Mouse (Mus musculus) testis, adult 2 months (tissue): ENCODE measurements at regions not wholly inside any gene's neighbourhood (a gene's known extent, or its start where the extent isn't known, plus 50 kb on each side); places are given as distances from the start of the nearest gene placed in this dataset.

Experiments used
- CTCF ChIP-seq: fragments of 200-500 bp; IDR thresholded peaks from 2 replicates; pipeline ENCODE4 v1.5.1; 2012; ENCODE audit warnings: low read depth, mild to moderate bottlenecking, inconsistent platforms, low read length, moderate library complexity; ENCODE audit not compliant: control insufficient read depth, insufficient read depth, insufficient replicate concordance
- POLR2A ChIP-seq: fragments of 200-500 bp; IDR thresholded peaks from 2 replicates; pipeline ENCODE4 v1.6.1; 2012; ENCODE audit warnings: low read depth, mild to moderate bottlenecking, inconsistent platforms, low read length, moderate library complexity; ENCODE audit not compliant: control insufficient read depth

DNA sequence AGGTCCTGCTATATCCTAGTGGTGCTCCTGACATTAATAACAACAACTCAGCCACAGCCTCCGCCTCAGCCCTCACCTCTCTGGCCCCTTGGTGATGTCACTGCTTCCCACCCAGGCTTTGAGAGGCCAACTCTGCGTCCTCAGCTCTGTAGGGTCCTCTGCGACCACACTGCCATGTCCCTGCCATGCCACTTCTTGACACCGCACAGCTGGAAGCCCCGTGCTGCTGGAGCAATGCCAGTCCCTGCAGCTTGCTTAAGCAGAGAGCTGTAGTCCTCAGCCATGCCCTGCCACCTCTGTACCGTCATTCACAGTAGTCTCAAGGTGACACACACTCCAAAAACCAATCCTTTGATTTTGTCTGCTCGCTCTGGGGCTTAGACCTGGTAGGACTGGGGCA lies 101.3 kb downstream of the Pdgfra start:
- TF ChIP-seq POLR2A (no peak), CTCF (no peak)
